Mouse (Mus musculus): ENCODE data around the gene Pcif1. TPM values are rescaled to one million over a fixed set of nuclear protein-coding genes. Genes with fewer than 3 reads are reported as not detected.
"Not testable (repeated sequence)": the region's sequence is repeated elsewhere in the genome, so short reads cannot be mapped to it uniquely, and the experiment has no call there.

Gene Pcif1
- polyA plus RNA-seq, 1 experiment from 2014 or later: 71.3 TPM

DNA sequence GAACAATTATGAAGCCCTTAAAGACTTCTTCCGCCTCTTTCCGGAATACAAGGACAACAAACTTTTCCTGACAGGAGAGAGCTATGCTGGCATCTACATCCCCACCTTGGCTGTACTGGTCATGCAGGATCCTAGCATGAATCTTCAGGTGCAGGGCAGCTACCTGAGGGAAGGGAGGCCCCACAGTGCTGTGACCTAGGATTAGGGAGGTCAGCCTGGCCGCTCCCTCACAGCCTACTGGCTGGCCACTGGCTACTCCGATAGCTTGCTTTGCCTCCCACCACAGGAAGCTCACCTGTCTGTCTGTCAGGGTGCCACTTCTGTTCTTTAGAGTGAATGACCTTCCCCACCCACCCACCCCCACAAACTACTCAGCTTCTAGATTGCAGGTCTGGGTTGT, 43.9 kb upstream of the Pcif1 start:
- no peaks in the 10 kb centered on the region for H3K27me3 ChIP-seq (replicated peaks; ENCODE audit: insufficient read depth, low read length)
- no peak overlapping the region for H3K4me3 ChIP-seq (ENCODE audit: low read depth, low read length)
- TF ChIP-seq CTCF (IDR thresholded peaks at IDR 0.05) (no peak), EP300 (IDR thresholded peaks at IDR 0.05) (no peak)
- ATAC-seq (no peak), DNase-seq (ENCODE audit: low spot score) (no peak)
- H3K4me2 ChIP-seq (replicated peaks; ENCODE audit: low read depth, low read length): no peak overlapping the region; the same call in 1 of the 2 replicates
- peaks cover 20% of the 10 kb centered on the region for H3K36me3 ChIP-seq (ENCODE audit: insufficient read depth, low read length)
- H3K9me3 ChIP-seq (ENCODE audit: low read length): no peaks in the 10 kb centered on the region
- H3K4me1 ChIP-seq (ENCODE audit: insufficient read depth, low read depth, low read length): peaks cover 12% of the 10 kb centered on the region
- 95% methylated on average over 4 of the region's 4 CpGs for WGBS
- no peak overlapping the region for H3K27ac ChIP-seq (ENCODE audit: low read length)
- H3K9ac ChIP-seq (replicated peaks; ENCODE audit: low read depth): no peak overlapping the region

DNA sequence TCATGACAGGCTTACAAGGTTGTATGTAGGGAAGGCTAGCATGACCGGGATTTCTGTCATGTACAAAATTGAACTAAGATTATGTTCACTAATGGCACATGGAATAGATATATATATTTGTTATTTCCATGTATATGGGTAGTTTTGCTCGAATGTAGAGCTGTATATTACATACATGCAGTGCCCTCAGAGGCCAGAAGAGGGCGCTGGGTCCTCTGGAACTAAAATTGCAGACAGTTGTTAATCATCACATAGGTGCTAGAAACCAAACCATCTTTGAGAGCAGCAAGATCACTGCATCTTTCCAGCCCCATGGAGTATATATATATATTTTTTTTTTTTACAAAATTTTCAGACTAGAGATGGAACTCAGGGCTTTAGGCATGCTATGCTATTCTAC, 33.3 kb upstream of the Pcif1 start:
- Histone ChIP-seq H3K9me3 (ENCODE audit: low read length) (no peaks in the 10 kb centered on the region), H3K4me1 (ENCODE audit: insufficient read depth, low read depth, low read length) (no peaks in the 10 kb centered on the region), H3K27me3 (replicated peaks; ENCODE audit: insufficient read depth, low read length) (no peaks in the 10 kb centered on the region), H3K27ac (ENCODE audit: low read length) (no peak overlapping the region), H3K36me3 (ENCODE audit: insufficient read depth, low read length) (no peaks in the 10 kb centered on the region), H3K9ac (replicated peaks; ENCODE audit: low read depth) (no peak overlapping the region), H3K4me2 (replicated peaks; ENCODE audit: low read depth, low read length) (no peak overlapping the region), H3K4me3 (ENCODE audit: low read depth, low read length) (no peak overlapping the region)
- DNase-seq (ENCODE audit: low spot score): no peak
- ATAC-seq: no peak
- 60% methylated on average over 3 of the region's 3 CpGs for WGBS
- TF ChIP-seq EP300 (IDR thresholded peaks at IDR 0.05) (no peak), CTCF (IDR thresholded peaks at IDR 0.05) (peak; percentile 61)

DNA sequence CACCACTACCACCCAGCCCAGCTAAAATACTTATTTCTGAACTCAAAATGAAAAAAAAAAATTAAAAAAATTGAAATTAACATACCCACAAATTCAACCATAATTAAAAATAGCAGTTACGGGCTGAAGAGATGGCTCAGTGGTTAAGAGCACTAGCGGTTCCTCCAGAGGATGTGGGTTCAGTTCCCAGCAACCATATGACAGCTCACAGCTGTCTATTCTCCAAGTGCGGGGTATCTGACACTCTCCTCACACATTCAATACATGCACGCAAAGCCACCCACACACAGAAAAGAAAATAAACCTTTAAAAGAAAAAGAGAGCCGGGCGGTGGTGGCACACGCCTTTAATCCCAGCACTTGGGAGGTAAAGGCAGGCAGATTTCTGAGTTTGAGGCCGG, 29.0 kb upstream of the Pcif1 start:
- no peaks in the 10 kb centered on the region for H3K27me3 ChIP-seq (replicated peaks; ENCODE audit: insufficient read depth, low read length)
- H3K36me3 ChIP-seq (ENCODE audit: insufficient read depth, low read length): no peaks in the 10 kb centered on the region; the same call in 1 of the 2 replicates
- no peak overlapping the region for H3K9ac ChIP-seq (replicated peaks; ENCODE audit: low read depth)
- H3K27ac ChIP-seq (ENCODE audit: low read length): no peak overlapping the region
- H3K9me3 ChIP-seq (ENCODE audit: low read length): no peaks in the 10 kb centered on the region
- H3K4me2 ChIP-seq (replicated peaks; ENCODE audit: low read depth, low read length): no peak overlapping the region
- TF ChIP-seq EP300 (IDR thresholded peaks at IDR 0.05) (no peak), CTCF (IDR thresholded peaks at IDR 0.05) (no peak)
- 60% methylated on average over 8 of the region's 8 CpGs for WGBS
- no peak for DNase-seq (ENCODE audit: low spot score)
- H3K4me3 ChIP-seq (ENCODE audit: low read depth, low read length): no peak overlapping the region
- ATAC-seq: no peak
- peaks cover 4% of the 10 kb centered on the region; the same call in 1 of the 2 replicates for H3K4me1 ChIP-seq (ENCODE audit: insufficient read depth, low read depth, low read length)

DNA sequence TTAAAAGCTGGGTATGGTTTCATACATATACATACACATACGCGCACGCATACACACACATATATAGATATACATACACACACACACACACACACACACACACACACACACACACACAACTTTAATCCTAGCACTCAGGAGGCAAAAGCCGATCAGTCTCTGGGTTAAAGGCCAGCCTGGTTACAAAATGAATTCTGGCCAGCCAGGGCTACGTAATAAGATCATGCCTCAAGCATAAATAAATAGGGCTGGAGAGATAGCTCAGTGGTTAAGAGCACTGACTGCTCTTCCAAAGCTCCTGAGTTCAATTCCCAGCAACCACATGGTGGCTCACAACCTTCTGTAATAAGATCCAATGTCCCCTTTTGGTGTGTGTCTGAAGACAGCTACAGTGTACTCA, 23.5 kb upstream of the Pcif1 start:
- H3K27me3 ChIP-seq (replicated peaks; ENCODE audit: insufficient read depth, low read length); DNase-seq (ENCODE audit: low spot score); ATAC-seq; H3K9me3 ChIP-seq (ENCODE audit: low read length); H3K4me3 ChIP-seq (ENCODE audit: low read depth, low read length); H3K9ac ChIP-seq (replicated peaks; ENCODE audit: low read depth); H3K36me3 ChIP-seq (ENCODE audit: insufficient read depth, low read length); H3K27ac ChIP-seq (ENCODE audit: low read length): not testable (repeated sequence)
- peaks cover 17% of the 10 kb centered on the region for H3K4me1 ChIP-seq (ENCODE audit: insufficient read depth, low read depth, low read length)
- H3K4me2 ChIP-seq (replicated peaks; ENCODE audit: low read depth, low read length): peak overlapping the region; percentile 85; the same call in 1 of the 2 replicates
- TF ChIP-seq CTCF (IDR thresholded peaks at IDR 0.05): 0 out of 2 replicates have a peak, but pooled peaks have one; percentile 5
- 74% methylated on average over 5 of the region's 5 CpGs for WGBS

DNA sequence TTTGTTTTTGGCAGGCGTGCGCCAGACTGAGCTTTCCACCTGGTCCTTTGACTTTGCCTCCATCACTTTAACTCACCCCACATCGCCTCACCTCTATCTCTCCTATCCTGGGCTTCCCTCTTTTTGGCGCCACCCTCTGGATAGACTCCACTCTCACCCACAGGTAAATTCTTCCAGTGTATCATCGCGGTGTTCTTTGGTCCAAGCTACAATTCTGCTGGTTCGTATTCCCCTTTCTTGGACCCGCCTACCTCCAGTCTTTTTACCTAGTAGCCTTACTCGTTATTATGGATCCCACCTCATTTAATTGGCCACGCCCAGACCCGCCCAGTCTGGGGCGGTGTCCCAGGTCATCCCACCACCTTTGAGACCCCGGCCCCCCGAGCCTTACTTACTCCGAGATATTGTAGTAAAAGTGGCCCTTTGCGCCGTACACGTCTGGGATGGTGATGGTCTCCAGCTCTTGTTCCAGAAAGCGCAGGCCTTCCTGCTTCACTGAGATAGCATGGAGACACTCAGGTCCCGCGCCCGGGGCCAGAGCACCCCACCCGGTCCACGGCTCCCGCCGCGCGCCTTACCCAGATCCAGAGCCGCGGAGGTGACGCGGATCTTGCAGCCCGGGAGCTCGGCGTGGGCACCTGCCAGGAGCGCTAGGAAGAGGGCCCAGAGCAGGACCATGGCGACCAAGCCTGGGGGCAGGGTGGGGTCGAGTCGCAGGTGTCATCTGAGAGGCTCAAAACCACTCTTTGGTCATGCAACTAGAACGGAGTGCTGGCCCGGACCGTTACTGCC, 22.6 kb upstream of the Pcif1 start:
- H3K4me1 ChIP-seq (ENCODE audit: insufficient read depth, low read depth, low read length): peaks cover 26% of the 10 kb centered on the region
- no peaks in the 10 kb centered on the region for H3K27me3 ChIP-seq (replicated peaks; ENCODE audit: insufficient read depth, low read length)
- H3K36me3 ChIP-seq (ENCODE audit: insufficient read depth, low read length): no peaks in the 10 kb centered on the region; the same call in 1 of the 2 replicates
- H3K27ac ChIP-seq (ENCODE audit: low read length): peak overlapping the region; percentile 35; the same call in 1 of the 2 replicates
- DNase-seq (ENCODE audit: low spot score) (no peak), ATAC-seq (0 out of 2 replicates have a peak, but pooled peaks have one; percentile 2)
- no peaks in the 10 kb centered on the region for H3K9me3 ChIP-seq (ENCODE audit: low read length)
- TF ChIP-seq CTCF (IDR thresholded peaks at IDR 0.05) (peak; percentile 25), EP300 (IDR thresholded peaks at IDR 0.05) (no peak)
- peak overlapping the region; percentile 85 for H3K4me2 ChIP-seq (replicated peaks; ENCODE audit: low read depth, low read length)
- 2% methylated on average over 36 of the region's 42 CpGs for WGBS
- peak overlapping the region; percentile 48 for H3K4me3 ChIP-seq (ENCODE audit: low read depth, low read length)
- H3K9ac ChIP-seq (replicated peaks; ENCODE audit: low read depth): peak overlapping the region; percentile 24; the same call in 1 of the 2 replicates

DNA sequence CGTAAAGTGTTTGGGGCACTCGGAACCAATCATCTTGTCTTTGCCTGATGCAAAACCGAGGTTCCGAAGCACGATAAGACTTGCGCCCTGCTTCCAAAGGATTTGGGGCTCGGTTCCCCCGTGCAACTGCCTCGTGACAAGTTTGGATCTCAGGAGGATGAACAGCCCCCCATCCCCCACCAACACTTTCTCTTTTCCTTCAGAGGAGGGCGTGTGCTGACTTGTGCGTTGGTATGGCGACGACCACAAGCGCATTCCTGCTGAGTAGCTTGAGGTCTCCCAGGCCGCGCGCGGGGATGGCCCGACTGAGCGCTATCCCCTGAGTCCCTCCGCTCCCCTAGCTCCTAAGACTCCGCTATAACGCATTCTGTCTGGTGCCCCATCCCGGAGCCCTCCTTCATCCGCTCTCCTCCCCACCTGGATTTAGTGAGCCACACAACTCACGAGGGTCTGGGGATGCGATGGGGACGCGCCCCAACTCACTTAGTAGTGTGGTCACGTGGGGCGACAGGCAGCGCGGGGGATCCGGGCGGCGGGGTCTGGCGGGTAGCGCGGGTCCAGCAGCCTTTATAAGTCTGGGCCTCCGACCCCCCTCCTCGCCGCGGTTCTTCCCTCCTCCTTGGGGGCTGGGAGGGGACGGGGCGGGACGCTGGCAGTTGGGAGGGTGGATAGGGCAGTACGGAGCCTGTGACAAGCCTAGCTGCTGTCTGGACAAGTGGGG, 21.8 kb upstream of the Pcif1 start, which contains the start of gene Pltp:
Pltp (minus strand) TSS at position 611 of the 721 bp plus-strand sequence.
- TF ChIP-seq CTCF (IDR thresholded peaks at IDR 0.05): no peak
- no peak for TF ChIP-seq EP300 (IDR thresholded peaks at IDR 0.05)
- peaks cover 28% of the 10 kb centered on the region for H3K4me1 ChIP-seq (ENCODE audit: insufficient read depth, low read depth, low read length)

More for the DNA sequence above, 21.8 kb upstream of the Pcif1 start, which contains the start of gene Pltp:
- no peaks in the 10 kb centered on the region for H3K36me3 ChIP-seq (ENCODE audit: insufficient read depth, low read length)
- H3K9me3 ChIP-seq (ENCODE audit: low read length): no peaks in the 10 kb centered on the region
- peak within 1 kb of the TSS; percentile 48 for H3K4me3 ChIP-seq (ENCODE audit: low read depth, low read length)
- ATAC-seq (peak; percentile 66), DNase-seq (ENCODE audit: low spot score) (peak; percentile 75)
- H3K4me2 ChIP-seq (replicated peaks; ENCODE audit: low read depth, low read length): peak within 1 kb of the TSS; percentile 85
- H3K9ac ChIP-seq (replicated peaks; ENCODE audit: low read depth): peak within 1 kb of the TSS; percentile 24; the same call in 1 of the 2 replicates
- H3K27ac ChIP-seq (ENCODE audit: low read length): peak within 1 kb of the TSS; percentile 35
- under 1% methylated on average over 44 of the region's 47 CpGs for WGBS
- H3K27me3 ChIP-seq (replicated peaks; ENCODE audit: insufficient read depth, low read length): no peaks in the 10 kb centered on the region

Measured in lung, postnatal 0 days (tissue).